Comparison of ENCODE assay signal across 15 mouse cellular contexts in genomic region chr1:88224029-88224776, GRCm38 (mm10). TPM values are rescaled to one million over a fixed set of nuclear protein-coding genes. Genes with fewer than 3 reads are reported as not detected.
DNase-seq lines count a peak whose midpoint lies in the region; ATAC-seq lines count a peak whose summit lies in the region.
"Had no signal": no experiment of that assay in that cellular context is flagged by ENCODE, and none has a peak within 500 bp of the region (broad histone marks: within the 10 kb centered on the region; RNA-seq: fewer than 3 reads in every experiment).

No protein-coding gene starts in this region.

- H3K36me3 ChIP-seq in kidney, embryonic 14.5 days (ENCODE audit: control insufficient read depth, insufficient read depth, low read length): no peaks in the 10 kb centered on the region
- no peaks in the 10 kb centered on the region for H3K36me3 ChIP-seq in midbrain, embryonic 16.5 days (ENCODE audit: control insufficient read depth, insufficient read depth, low read length)

- H3K9ac ChIP-seq in kidney, embryonic 14.5 days (ENCODE audit: low read depth, low read length): no peak overlapping the region
- no peak overlapping the region for H3K9ac ChIP-seq in midbrain, embryonic 16.5 days (ENCODE audit: low read depth, low read length)

- H3K27me3 ChIP-seq in kidney, embryonic 14.5 days (ENCODE audit: control insufficient read depth, insufficient read depth, low read length): no peaks in the 10 kb centered on the region
- no peaks in the 10 kb centered on the region for H3K27me3 ChIP-seq in midbrain, embryonic 16.5 days (ENCODE audit: control insufficient read depth, insufficient read depth, low read depth, low read length)

- H3K4me3 ChIP-seq in kidney, embryonic 14.5 days (ENCODE audit: low read length): no peak overlapping the region
- no peak overlapping the region for H3K4me3 ChIP-seq in midbrain, embryonic 16.5 days (ENCODE audit: low read depth, low read length)

- H3K4me1 ChIP-seq in kidney, embryonic 14.5 days (ENCODE audit: control insufficient read depth, insufficient read depth, low read length): no peaks in the 10 kb centered on the region
- no peaks in the 10 kb centered on the region for H3K4me1 ChIP-seq in midbrain, embryonic 16.5 days (ENCODE audit: control insufficient read depth, insufficient read depth, low read length)

- ATAC-seq in kidney, embryonic 14.5 days (ENCODE audit: low FRiP score, low TSS enrichment): no peak
- ATAC-seq in midbrain, embryonic 16.5 days: no peak
- ATAC-seq: forebrain, embryonic 14.5 days had no signal

- 71% methylated on average over 2 of the region's 2 CpGs for WGBS in kidney, embryonic 14.5 days
- 71% methylated on average over 2 of the region's 2 CpGs for whole genome bisulfite sequencing in midbrain, embryonic 16.5 days

- H3K27ac ChIP-seq in kidney, embryonic 14.5 days (ENCODE audit: low read depth, low read length): no peak overlapping the region
- no peak overlapping the region for H3K27ac ChIP-seq in midbrain, embryonic 16.5 days (ENCODE audit: low read length)

- H3K4me2 ChIP-seq in kidney, embryonic 14.5 days (replicated peaks; ENCODE audit: low read depth, low read length): no peak overlapping the region
- no peak overlapping the region for H3K4me2 ChIP-seq in midbrain, embryonic 16.5 days (ENCODE audit: low read length)

- peak; percentile 36 for DNase-seq in kidney, postnatal 10 days
- DNase-seq in adrenal gland, postnatal 14 days: peak; percentile 62
- peak; percentile 99 for DNase-seq in gonadal fat pad, adult 2 months (ENCODE audit: low read depth)
- peak; percentile 81 for DNase-seq in lung, postnatal 36 days
- DNase-seq in retina, postnatal 1 day: no peak
- no peak for DNase-seq in layer of hippocampus, postnatal 14 days (ENCODE audit: low spot score in 2 of 2)
- DNase-seq: spleen, adult 18-20 months had no signal

- H3K9me3 ChIP-seq in kidney, embryonic 14.5 days (ENCODE audit: control insufficient read depth, low read length): peaks cover 43% of the 10 kb centered on the region
- peaks cover 43% of the 10 kb centered on the region for H3K9me3 ChIP-seq in midbrain, embryonic 16.5 days (replicated peaks; ENCODE audit: control insufficient read depth, low read length, poor library complexity, severe bottlenecking)

RNA-seq across cellular contexts. Expression of gene Mroh2a, which starts 2.6 kb away (rescaled TPM):
- polyA plus RNA-seq in kidney, embryonic 14.5 days (2014; fragmentation: Nextera tagmentation; extraction: Ambion mirVana): 1.4 TPM in 2 replicates
- 0.04 and 0.26 TPM in 2 replicates for total RNA-seq in adrenal gland, postnatal 14 days (2021)
- polyA plus RNA-seq in gonadal fat pad, adult 2 months (2012; rRNA removed): 52.3 and 83.6 TPM in 2 replicates
- polyA plus RNA-seq in midbrain, embryonic 16.5 days (2015; fragmentation: Nextera tagmentation; extraction: Ambion mirVana): 0.75 and 0.92 TPM in 2 replicates
- under 1 TPM; 0.12 to 0.17 TPM for total RNA-seq in layer of hippocampus, postnatal 14 days (2021)
- total RNA-seq: heart, postnatal 36 days had no signal
- polyA plus RNA-seq: cortical plate, adult 2 months had no signal

RNA-seq across cellular contexts. Expression of gene Ugt1a1, which starts 12.4 kb away (rescaled TPM):
- polyA plus RNA-seq in kidney, embryonic 14.5 days (2014; fragmentation: Nextera tagmentation; extraction: Ambion mirVana): 0.30 and 0.61 TPM in 2 replicates
- total RNA-seq in adrenal gland, postnatal 14 days (2021): 11.5 and 47.2 TPM in 2 replicates
- 1.2 and 1.3 TPM in 2 replicates for polyA plus RNA-seq in gonadal fat pad, adult 2 months (2012; rRNA removed)
- not detected in 2 replicates for polyA plus RNA-seq in midbrain, embryonic 16.5 days (2015; fragmentation: Nextera tagmentation; extraction: Ambion mirVana)
- not detected for total RNA-seq in layer of hippocampus, postnatal 14 days (2021)
- total RNA-seq: heart, postnatal 36 days; left cerebral cortex, postnatal 10 days; MEL had no signal
- polyA plus RNA-seq: forebrain, embryonic 14.5 days; neural tube, embryonic 11.5 days had no signal

RNA-seq across cellular contexts. Expression of gene Dnajb3, which starts 18.6 kb away (rescaled TPM):
- polyA plus RNA-seq in kidney, embryonic 14.5 days (2014; fragmentation: Nextera tagmentation; extraction: Ambion mirVana): 9.6 and 12.7 TPM in 2 replicates
- 2.6 and 2.8 TPM in 2 replicates for total RNA-seq in adrenal gland, postnatal 14 days (2021)
- polyA plus RNA-seq in gonadal fat pad, adult 2 months (2012; rRNA removed): 4.1 and 6.9 TPM in 2 replicates
- 12.8 and 13.1 TPM in 2 replicates for polyA plus RNA-seq in midbrain, embryonic 16.5 days (2015; fragmentation: Nextera tagmentation; extraction: Ambion mirVana)
- 1 to 10 TPM; 1.7 to 3.1 TPM for total RNA-seq in layer of hippocampus, postnatal 14 days (2021)
- total RNA-seq: MEL had no signal

RNA-seq across cellular contexts. Expression of gene Ugt1a2, which starts 23.8 kb away (rescaled TPM):
- polyA plus RNA-seq in kidney, embryonic 14.5 days (2014; fragmentation: Nextera tagmentation; extraction: Ambion mirVana): 1.5 and 7.3 TPM in 2 replicates
- 0.22 and 0.26 TPM in 2 replicates for total RNA-seq in adrenal gland, postnatal 14 days (2021)
- polyA plus RNA-seq in gonadal fat pad, adult 2 months (2012; rRNA removed): 0.16 TPM in 1 of 2 replicates, not detected in the other
- not detected in 2 replicates for polyA plus RNA-seq in midbrain, embryonic 16.5 days (2015; fragmentation: Nextera tagmentation; extraction: Ambion mirVana)
- not detected for total RNA-seq in layer of hippocampus, postnatal 14 days (2021)
- total RNA-seq: MEL had no signal
- polyA plus RNA-seq: cortical plate, adult 2 months; forebrain, embryonic 14.5 days; neural tube, embryonic 11.5 days had no signal

RNA-seq across cellular contexts. Expression of gene Hjurp, which starts 53.2 kb away (rescaled TPM):
- polyA plus RNA-seq in kidney, embryonic 14.5 days (2014; fragmentation: Nextera tagmentation; extraction: Ambion mirVana): 98.2 and 175 TPM in 2 replicates
- total RNA-seq in adrenal gland, postnatal 14 days (2021): 57.7 and 64.9 TPM in 2 replicates
- 67.1 and 68.4 TPM in 2 replicates for polyA plus RNA-seq in gonadal fat pad, adult 2 months (2012; rRNA removed)
- polyA plus RNA-seq in midbrain, embryonic 16.5 days (2015; fragmentation: Nextera tagmentation; extraction: Ambion mirVana): 77.3 and 87.0 TPM in 2 replicates
- total RNA-seq in layer of hippocampus, postnatal 14 days (2021): 10 to 100 TPM; 36.0 to 37.2 TPM

Comparison
In these comparisons a context has a peak if more than half of its experiments do, and no peak if none do; other contexts are left out.
1. DNase-seq: peak in kidney, postnatal 10 days (single experiment), adrenal gland, postnatal 14 days (single experiment), gonadal fat pad, adult 2 months (single experiment) and lung, postnatal 36 days (single experiment); none in retina, postnatal 1 day (single experiment) and layer of hippocampus, postnatal 14 days (0 of 2).
2. RNA of gene Mroh2a, which starts 2.6 kb away (polyA plus RNA-seq): 52.3 to 83.6 TPM in gonadal fat pad, adult 2 months; 1.4 TPM in kidney, embryonic 14.5 days and 0.75 to 0.92 TPM in midbrain, embryonic 16.5 days; every median in the first group is over 10 times any median in the second.